Mouse (Mus musculus) mesoderm, embryonic 11.5 days (tissue): ENCODE measurements around the gene Gapvd1.
"Not testable (repeated sequence)": the region's sequence is repeated elsewhere in the genome, so short reads cannot be mapped to it uniquely, and the experiment has no call there.

Source experiments
- DNase-seq: peaks from one replicate; pipeline ENCODE4 v3.0.0-alpha.2; 2012; ENCODE audit warnings: low read depth, low spot score

Gene Gapvd1

DNA sequence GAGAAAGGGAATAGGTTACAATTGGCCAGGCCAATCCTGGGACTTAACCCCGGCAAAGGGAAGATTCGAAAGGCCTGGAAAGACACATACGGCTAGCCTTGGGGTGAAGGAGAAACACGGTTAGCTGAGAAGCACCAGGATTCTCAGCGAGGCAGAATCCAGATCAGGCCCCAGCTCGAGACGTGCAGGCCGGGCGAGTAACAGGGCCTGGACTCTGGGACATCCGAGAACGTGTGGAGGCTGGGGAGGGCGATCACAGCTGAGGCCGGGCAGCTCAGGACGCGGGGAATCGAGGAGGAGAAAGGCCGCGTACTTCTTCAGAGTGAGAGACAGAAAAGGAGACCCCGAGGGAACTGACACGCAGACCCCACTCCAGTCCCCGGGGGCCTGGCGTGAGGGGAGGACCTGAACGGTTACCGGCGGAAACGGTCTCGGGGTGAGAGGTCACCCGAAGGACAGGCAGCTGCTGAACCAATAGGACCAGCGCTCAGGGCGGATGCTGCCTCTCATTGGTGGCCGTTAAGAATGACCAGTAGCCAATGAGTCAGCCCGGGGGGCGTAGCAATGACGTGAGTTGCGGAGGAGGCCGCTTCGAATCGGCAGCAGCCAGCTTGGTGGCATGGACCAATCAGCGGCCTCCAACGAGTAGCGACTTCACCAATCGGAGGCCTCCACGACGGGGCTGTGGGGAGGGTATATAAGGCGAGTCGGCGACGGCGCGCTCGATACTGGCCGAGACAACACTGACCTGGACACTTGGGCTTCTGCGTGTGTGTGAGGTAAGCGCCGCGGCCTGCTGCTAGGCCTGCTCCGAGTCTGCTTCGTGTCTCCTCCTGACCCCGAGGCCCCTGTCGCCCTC is 16.6 kb upstream of the Gapvd1 start, which contains the start of gene Hspa5:
Gene Hspa5, plus strand, starts transcription at position 603 of the 859 bp plus-strand sequence.
- DNase-seq, result peak; percentile 100

DNA sequence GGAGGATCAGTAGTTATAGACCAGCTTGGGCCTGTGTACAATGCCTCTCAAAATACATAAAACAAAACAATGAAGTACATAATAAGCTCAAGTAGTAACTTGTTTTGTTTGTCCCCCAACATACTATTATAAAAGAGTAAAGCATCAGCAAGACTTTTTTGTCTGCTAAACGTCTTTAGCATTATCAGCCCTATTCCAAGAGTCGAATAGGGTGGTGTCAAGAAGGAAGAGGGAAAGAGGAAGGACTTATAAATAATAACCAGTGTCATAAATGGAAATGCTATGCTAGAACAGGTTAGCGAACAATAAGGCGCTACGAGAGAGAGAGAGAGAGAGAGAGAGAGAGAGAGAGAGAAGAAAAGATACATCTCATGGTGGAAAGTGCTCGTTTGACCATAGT is 15.9 kb upstream of the Gapvd1 start:
- DNase-seq, result no peak

DNA sequence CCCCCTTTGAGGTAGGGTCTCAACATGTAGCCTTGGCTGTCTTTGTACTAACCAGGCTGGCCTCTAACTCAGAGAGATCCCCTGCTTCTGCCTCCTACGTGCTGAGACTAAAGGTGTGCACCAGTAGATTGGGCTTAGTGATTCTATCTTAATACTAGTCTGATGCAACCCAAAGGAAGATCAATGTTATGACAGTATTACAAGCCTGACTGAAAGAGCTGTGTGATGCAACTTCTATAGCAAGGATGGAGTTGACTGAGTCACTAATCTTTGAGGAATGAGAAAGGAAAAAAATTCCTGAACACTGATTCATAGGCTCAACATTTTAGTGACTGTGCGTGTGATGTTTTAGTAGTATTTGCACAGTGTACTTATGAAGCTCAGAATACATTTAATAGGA is 15.0 kb upstream of the Gapvd1 start:
- no peak for DNase-seq

DNA sequence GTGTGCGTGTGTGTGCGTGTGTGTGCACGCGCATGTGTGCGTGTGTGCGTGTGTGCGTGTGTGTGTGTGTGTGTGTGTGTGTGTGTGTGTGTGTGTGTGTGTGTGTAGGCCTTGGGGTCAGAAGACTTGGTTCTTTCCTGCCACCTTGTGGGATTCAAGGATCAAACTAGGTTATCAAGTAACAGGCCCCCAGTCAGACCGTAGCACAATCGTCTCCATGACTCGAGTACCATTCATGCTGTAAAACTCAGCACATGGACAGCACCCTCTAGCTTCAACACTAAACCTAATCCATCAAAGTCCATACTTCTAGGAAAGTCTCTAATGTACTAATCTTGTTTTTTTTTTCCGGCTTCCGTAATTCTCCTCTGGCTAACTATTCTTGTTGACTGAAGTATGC is 9.8 kb upstream of the Gapvd1 start:
- no peak for DNase-seq

DNA sequence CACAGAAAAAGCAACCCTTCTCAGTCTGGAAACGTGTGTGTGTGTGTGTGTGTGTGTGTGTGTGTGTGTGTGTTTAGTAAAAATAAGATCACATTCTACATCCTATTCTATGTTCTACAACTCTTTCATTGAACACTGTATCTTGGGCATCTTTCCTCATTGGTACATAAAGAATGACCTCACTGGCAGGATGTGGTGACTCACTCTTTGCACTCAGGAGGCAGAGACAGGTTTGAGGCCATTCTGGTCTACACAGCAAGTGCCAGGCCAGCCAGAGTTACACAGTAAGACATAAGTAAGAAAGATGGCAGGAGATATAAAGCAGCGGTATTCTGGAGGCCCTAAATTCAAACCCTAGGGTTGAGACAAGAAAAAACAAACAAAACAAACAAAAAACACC is 7.8 kb upstream of the Gapvd1 start:
- no peak for DNase-seq

DNA sequence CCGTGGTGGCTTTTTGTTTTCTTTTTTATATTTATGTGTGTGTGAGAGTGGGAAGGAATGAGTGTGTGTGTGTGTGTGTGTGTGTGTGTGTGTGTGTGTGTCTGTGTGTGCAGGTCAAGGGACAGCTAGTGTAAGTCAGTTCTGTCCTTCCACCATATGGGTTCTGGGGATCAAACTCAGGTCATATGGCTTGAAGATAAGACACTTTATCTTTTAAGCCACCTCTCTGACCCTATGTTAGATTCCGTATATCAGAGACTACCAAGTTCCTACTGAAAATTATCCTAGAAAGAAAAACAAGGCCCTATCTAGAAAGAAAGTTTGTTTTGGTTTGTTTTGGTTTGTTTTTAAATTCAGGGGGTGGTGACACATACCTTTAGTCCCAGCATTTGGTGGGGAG is 7.1 kb upstream of the Gapvd1 start:
- no peak for DNase-seq

DNA sequence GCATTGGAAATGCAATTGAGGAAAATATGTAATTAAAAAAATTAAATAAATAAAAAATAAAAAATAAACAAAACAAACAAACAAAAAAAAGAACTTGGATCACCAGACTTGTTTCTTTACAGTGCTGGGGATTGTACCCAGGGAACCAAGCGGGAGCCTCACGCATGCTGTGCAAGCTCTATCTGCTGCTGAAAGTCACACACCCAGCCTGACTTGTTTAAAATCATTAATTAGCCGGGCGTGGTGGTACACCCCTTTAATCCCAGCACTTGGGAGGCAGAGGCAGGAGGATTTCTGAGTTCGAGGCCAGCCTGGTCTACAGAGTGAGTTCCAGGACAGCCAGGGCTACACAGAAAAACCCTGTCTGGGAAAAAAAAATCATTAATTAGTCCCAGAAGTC is 6.2 kb upstream of the Gapvd1 start:
- not testable (repeated sequence) for DNase-seq

DNA sequence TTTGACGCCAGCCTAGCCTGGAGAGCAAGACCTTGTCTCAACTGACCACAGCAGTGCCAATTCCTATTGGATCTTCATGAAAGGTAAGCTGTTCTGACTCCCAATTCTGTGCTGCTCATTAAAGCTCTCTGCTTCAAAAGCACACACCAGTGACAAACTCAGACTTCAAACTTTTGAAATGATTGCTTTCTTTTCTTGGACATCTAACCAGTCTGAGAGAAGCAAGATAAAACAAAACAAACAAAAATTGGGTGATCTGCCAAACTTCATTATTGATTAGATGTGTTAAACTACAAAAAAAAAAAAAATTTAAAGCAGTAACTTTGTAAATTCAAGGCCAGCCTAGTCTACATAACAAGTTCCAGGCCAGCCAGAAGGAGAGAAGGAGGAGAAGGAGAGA is 2.3 kb upstream of the Gapvd1 start:
- no peak for DNase-seq

DNA sequence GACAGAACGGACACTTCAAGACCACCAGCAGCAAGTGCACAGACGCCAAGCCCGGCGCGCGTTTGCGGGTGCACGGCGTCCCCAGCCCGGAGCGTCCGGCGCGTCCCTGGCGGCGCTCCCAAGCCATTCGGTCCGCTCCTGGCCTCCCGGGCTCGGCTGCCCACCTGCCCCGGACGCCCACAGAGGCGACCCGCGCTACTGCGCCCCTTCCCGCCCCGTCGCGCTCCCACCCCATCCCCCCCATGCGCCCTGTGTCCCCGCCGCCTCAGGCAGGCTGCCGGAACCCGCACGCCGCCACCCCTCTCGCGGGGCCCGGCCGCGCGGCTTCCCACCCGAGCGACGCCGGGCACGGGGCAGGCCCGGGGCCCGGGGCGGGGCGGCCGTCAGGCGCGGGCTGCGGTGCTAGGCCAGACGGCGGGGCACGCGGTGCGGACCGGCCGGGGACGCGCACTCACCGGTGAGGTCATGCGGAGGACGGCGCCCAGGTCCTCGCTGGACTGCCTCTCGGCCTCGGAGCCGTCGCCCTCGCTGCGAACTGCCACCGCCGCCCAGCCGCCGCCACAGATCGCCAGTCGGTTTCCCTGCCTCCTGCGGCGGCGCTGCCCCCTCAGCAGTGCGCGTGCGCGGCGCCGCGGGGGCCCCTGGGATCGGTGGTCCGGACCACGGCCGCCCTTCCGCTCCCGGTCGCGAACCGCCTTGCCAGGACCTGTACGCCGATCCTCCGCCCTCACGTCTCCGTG is 1.1 kb downstream of the Gapvd1 start:
- peak; percentile 87 for DNase-seq

DNA sequence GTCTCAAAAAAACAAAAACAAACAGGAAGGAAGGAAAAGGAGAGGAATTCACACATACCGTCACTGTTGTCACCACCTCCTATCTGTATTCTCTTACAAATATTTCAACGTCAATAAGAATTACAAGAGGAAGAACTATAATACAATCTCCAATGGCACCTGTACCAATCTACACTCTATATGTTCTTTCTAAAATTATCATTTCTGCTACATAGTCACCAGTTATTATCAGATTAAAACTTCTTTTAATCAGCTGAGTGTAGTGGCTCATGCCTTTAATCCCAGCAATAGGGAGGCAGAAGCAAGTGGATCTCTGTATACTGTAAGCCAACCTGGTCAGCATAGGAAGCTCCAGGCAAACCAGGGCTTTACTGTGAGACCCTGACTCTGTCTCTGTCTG is 4.8 kb downstream of the Gapvd1 start:
- no peak for DNase-seq

DNA sequence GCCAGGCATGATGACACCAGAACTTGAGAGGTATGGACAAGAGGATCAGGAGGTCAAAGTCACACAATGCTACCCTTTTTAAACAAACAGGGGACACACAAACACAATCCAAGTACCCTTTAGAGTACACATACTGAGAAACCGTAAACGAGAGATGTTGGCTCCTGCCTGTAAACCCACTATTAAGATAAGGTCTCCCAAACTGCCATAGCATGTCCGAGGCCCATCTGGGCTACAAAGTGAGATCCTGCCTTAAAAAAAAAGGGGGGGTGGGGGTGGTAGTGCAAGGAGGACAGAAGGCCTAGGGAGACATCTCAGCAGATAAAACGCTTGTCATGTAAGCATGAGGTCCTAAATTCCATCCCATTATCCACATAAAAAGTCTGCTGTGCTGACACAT is 6.6 kb downstream of the Gapvd1 start:
- no peak for DNase-seq

DNA sequence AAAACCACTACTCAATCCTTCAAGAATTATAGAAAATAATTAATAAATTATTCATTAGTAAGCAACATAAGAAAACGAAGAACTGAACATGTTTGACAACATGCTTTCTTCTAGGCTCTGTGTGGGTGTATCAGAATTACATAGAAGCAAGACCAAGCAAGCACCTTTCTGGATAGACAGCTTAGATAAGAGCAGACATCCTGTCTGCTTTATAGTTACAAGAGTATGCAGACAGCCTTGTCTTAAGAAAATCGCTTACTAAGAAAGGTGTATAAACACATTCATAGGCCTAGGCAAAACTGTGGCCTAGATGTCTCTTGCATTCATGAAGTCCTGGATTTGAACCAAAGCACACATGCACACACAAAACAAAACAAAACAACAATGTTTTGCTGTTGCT is 9.4 kb downstream of the Gapvd1 start:
- no peak for DNase-seq

DNA sequence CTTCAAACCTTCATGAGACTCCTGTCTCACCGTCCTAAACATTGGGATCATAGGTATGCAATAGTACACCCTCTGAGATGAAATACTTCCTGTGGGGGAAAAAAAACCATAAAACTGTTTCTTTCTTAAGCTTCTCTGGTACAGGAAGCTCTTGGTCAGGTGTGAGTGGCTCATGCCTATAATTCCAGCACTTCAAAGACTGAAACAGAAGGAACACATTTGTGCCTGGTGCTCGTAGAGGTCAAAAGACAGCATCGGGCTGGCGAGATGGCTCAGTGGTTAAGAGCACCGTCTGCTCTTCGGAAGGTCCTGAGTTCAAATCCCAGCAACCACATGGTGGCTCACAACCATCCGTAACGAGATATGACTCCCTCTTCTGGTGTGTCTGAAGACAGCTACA is 10.6 kb downstream of the Gapvd1 start:
- DNase-seq, result no peak

DNA sequence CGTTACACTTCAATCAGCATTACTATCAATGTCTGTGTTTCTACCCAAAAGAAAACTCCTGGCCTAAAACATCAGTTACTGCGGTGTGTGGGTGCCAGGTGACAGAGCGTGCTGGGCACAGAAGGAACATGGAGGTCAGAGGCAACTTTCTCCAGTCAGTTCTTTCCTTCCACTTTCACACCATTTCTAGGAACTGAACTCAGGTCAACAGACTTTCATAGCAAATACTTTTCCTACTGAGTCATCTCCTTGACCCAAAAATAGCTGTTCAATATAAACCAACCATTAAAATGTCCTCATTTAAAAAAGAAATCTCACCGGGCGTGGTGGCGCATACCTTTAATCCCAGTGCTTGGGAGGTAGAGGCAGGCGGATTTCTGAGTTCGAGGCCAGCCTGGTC is 12.4 kb downstream of the Gapvd1 start:
- DNase-seq, result no peak

DNA sequence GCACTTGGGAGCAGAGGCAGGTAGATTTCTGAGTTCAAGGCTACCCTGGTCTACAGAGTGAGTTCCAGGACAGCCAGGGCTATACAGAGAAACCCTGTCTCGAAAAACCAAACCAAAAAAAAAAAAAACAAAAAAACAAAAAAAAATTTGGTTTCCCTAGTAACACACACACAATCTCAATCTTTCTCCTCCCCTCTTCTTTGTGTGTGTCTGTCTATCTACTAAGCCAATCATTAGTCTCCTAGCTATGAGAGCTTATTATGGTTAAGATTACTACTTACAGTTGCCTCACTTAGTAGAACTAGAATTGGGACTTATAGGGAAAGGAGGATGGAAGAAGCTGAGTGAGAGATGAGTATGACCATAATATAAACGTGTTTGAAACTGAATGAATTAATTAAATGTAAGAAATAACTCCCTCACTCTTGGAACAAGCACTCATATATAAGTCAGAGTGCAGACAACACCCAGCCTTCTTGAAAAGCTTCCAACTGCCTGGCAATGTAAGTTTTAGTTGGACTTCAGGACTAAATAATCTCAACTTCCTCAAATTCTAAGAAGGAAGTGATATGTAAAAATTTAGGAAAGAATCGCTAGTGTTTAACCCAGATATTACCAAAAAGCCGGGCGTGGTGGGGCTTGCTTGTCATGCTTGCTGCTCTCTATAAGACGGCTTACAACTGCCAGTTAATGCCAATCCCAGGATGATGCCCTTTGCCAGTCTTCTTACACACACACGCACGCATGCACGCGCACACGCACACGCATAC is 13.5 kb downstream of the Gapvd1 start:
- no peak for DNase-seq

DNA sequence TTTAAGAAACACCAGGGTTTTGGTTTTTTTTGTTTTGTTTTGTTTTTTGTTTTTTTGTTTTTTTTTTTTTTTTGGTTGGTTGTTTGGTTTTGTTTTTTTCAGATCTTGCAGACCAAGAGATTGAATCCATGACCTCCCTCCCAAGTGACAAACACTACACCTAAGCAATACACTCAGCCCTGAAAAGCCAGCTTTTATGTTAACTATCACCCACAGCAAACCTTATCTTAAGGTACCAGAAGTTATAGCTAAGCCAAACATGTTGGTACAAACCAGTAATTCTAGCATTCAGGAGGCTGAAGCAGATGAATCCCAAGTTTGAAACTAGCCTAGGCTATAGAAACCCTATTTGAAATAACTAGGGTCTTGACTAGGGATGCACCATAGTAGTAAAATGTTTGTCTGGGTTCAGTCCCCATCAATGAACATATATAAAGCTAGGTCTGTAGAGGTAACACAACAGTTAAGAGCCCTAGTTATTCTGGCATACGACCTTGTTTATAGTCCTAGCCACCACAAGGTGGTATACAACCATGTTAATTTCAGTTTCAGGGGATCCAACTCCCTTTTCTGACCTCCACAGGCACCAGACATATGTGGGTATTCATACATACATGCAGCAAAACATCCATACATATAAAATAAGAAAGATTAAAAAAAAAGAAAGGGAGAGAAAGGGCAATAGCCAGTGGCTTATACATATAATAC is 15.2 kb downstream of the Gapvd1 start:
- DNase-seq, result no peak

DNA sequence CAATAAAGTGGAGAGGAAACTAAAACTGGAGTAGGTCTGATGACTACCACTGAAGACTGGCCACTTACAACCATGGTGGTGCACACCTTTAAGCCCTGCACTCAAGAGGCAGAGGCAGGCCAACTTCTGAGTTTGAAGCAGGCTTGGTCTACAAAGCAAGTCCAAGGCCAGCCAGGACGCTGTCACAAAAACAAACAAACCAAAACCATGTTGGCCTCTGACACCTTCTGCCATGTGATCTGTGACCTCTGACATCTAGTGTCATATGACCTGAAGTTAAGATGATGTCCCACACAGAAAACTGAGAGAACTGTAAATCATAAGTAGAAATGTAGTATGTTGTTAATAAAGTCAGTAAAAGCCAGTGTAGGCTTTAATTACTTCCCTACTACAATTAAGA is 17.1 kb downstream of the Gapvd1 start:
- DNase-seq, result no peak

DNA sequence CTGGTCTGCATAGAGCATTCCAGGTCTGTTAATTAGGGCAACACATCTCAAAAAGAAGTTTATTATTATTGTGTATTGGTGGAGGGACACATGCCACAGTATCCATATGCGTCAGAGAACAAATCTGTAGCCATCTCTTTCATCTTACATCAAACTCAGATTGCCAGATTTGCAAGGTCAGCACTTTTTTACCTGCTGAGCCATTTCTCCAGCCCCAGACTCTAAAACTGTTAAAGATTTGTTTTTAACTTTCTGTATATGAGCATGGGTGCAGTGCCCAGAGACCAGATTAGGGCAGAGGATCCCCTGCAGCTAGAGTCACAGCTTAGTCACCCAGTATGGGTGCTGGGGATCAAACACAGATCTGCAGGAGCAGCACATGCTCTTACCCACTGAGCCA is 18.4 kb downstream of the Gapvd1 start:
- no peak for DNase-seq

DNA sequence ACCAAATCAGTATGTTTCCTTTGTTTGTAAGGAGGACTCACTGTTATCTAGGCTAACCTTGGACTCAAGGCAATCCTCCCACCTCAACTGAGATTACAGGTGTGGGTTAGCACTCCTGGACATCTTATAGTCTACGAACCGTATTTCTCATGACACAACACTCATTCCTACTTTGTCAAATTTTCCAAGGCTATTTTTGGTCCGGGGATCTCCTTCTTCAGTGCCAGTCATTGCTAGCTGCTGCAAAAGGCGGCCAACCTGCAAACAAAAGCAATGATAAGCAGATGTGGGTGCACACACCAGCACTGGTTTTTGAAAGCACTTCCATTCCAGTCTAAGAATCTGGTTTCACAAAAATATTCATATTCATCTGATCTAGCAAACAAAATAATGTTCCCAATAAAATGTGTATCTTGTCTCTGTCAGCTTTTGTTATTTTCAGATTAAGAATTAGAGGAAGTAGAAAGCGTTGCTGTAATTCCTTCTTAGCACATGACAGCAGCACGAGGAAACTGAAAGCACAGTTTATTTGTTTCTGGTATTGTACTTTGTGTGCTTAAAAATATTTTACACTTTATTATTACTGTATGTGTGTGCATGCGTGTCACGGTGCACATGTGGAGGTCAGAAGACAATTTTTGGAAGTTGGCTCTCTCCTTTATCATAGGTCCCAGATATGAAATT is 27.8 kb downstream of the Gapvd1 start:
- DNase-seq, result no peak

DNA sequence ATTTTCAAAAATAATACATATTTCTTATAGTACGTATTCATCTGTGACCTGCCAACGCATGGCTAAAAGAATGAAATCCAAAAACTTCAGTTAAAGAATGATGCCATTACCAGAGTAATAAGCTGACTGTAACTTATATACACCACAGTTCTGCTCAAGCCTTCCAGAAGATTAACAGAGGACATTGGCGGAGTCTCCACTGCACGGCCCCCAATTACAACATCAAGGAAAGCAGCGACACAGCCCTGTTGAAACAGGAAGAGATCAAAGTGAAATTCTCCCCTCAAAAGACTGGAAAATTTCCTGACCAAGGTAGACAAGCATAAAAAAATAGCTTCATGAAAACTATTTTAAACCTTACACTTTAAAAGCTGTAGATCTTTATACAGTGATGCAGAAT is 29.8 kb downstream of the Gapvd1 start:
- no peak for DNase-seq

DNA sequence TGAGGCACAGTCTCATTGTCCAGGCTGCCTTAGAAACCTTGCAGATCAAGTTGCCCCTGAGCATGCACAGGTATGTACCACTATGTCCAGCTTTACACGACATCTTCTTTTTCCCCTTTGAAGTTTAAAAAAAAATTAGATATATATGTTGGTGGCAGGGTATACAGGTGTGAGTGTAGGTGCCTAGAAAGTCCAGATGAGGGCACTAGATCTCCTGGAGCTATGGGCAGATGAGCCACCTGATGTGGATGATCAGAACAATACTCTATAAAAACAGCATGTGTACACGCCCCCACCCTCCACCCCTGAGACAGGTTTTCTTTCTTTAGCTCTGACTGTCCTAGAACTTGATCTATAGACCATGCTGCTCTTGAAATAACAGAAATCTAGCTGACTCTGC is 36.8 kb downstream of the Gapvd1 start:
- DNase-seq, result no peak
